Mouse (Mus musculus): ENCODE results near the gene Mpnd.

Mpnd gene

DNA sequence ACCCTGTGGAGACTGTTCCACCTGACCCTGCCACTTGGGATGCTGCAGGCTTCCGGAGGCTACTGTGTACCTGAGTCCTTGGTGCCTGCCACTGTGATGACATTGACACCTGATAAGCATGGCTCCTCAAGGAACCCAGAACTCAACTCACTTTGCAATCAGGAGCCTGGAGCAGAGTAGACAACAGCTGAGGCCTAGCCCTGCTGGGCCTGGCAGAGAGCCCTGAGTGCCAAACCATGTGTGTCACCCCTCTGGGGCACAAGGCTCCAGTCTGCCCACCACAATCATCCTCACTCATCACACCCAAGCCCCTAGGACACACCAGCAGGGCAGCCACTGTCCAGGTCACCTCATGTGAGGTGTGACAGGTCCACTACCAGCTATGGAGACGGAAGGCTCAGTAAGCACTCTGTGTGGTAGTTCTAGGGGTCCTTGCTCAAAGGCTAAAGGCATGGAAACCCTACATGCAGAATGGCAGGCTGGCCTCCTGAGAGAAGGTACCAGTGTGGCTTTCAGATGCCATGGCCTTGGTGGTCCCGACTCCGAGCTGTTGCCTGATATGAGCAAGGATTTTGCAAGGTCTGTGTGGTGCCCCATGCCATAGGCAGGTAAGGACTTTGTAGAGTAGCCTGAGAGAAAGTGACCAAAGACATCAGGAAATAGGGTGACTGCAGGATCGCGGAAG lies 15.0 kb downstream of the Mpnd start:
- no peak for DNase-seq (ENCODE audit: low spot score in 2 of 2)

DNA sequence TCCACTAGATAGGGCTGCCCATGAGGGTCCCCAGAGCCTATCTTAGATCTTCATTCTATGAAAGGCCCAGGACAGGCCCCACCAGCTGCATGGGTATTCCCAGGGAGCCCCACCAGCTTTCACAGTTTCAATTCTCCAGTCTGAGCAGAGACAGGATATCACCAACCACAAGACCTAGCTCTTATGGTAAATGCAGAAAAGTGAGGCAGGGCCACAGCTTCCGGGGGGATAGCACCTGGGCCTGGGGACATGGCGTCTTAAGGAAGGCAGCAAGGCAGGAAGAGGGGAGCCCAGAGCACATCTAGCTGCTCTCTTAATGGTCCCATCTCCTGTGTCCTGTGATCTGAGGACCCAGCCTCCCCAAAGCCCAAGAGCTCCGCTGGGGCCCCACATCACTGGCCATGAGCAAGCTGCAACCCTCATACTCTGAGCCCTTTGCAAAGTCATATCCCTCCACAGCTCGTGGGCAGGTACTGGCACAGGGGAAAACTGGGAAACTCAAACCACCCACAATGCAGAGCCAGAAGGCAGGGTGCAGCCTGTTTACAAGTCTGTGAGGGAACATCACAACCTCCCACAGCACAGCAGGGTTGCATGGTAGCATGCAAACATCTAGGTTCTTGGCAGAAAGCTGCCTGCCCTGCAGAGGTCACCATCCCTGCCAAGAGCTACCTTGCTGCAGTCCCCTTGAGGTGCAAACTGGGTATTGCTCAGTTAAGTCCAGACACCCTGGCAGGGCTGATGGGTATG lies 15.8 kb downstream of the Mpnd start:
- peak; percentile 38 to 40 for DNase-seq (ENCODE audit: low spot score in 2 of 2)

DNA sequence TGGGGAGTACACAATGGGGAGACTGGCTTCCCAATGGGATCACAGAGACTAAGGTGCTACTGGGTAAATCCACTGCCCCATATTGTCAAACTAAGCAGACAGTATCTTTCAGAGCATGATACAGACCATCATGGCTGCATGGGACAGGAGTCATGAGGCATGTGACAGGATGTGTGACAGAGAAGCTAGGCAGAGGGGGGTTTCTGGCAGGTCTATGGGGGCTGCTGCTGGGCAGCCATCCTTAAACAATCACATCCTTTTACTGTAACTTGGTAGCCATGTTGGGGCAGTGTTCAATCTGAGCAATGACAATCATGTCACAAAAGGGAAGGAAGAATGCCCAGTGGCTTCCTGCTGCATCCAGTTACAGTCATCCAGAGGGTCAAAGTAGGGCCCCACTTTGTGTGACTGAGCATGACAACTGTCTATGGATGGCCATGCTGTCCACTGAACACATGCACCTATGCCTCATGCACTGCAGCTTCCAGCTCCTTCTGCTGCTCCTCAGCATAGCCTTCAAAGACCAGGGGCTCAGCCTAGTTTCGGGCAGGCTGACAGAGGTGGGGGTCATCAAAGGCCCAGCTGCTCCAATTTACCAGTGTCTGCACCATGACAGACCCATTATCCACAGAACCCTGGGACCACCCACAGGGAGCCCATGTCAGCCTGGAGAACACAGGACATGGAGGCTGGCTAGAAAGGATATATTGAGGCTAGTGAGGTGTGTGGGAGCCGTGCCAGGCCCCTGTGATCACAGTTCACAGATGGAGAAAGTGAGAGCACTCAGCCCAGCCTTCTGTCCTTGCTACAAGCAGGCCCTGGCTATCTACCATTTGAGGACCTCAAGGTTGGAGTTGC lies 16.8 kb downstream of the Mpnd start:
- DNase-seq (ENCODE audit: low spot score in 2 of 2) = peak; percentile 49 to 54

DNA sequence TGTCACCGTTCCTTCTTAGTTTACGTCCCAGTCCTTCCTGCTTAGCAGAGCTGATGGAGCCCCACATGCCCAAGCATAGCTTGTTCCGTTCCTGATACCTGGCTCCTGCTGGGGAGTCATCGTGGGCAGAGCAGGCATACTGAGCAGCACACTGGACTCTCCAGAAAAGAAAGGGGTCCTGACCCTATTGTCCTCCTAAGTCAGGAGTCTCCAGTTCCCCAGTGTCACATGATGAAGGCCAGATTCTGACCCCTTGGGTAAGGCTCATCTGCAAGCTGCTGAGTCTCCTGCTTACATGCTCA lies 17.4 kb downstream of the Mpnd start:
- DNase-seq (ENCODE audit: low spot score in 2 of 2) = no peak

DNA sequence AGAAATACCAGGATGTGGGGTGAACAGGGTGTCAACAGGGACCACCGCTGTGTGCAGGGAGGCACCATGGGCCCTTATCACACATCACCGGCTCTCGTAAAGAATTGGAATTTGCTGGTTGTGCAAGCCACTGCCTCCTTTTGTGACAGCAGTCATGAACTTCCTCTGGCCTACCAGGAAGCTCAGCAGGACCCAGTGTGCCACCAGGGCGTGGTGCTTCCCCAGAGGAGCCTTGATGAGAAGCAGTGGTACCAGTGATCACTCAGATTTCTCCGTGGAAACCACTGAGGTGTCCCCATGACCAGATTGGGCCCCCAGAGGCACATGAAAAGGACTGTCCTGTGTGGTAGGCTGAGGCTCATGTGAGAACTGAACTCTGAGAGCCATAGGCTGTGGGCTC lies 17.9 kb downstream of the Mpnd start:
- peak; percentile 41 to 48 for DNase-seq (ENCODE audit: low spot score in 2 of 2)

DNA sequence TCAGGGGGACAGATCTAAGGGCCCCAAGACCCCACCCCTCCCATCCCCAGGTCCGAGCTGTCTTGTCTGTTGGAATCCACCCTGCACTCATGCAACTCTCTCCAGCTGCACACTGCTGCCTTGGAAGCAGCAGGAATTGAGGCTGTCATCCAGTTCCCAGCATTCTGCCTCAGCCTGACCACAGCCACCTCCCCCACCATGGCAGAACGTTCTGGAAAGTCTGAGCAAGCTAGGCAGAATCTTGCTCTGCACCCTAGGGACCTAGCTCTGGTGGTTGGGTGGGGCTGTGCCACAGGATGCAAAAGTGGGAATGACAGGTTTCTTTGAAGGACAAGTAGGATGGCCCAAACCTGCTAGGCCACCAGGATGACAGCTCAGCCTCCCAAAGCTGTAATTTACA lies 19.0 kb downstream of the Mpnd start:
- no peak for DNase-seq (ENCODE audit: low spot score in 2 of 2)

DNA sequence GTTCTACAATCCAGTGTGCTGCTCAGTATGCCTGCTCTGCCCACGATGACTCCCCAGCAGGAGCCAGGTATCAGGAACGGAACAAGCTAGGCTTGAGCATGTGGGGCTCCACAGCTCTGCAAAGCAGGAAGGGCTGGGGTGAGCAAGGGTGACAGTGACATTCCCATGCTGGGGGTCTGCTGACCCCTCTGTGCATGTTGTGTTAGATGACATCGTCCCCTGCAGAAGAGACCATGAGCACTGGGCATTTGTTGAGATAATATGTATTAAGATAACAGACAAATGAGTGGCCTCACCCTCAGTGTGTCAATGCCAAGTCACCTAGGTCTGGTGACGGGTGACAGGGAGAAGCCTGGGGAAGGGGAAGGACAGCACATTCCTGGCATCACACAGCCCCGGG lies 19.4 kb downstream of the Mpnd start:
- DNase-seq (ENCODE audit: low spot score in 2 of 2) = no peak

DNA sequence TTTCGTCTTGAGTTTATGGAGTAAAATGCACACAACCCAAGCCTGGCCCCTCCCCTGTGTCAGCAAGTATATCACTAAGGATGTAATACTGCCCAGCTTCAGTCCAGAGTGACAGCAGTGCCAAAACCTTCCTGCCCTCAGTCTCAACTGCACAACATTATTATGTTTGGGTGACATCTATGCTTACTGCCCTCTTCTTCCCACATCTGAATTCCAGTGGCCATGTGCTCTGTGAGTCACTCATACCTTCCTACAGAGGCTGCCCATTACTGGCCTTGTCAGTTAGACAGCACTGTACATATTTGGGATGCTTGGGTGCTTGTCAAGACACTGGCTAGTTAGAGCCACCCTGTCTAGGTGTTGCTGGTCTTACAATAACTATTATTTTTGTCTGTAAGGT lies 20.8 kb downstream of the Mpnd start:
- no peak for DNase-seq (ENCODE audit: low spot score in 2 of 2)

DNA sequence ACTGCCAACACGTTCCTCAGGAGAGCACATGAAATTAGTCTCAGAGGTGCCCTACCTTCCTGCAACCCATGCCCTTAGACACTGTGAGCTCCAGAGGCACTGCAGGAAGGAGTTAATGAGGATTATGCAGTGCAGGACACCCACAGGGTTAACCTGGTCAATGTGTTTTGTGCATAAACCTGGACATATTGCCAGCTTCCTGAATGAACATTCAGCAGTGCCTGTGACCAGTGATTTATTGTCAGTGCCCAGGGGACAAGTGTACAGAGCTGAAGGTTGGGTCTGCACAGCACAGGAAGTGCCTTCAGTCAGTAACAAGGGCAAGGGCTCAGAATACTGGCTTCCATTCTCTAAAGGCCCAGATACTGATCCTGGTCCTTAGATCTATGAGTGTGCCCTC lies 21.4 kb downstream of the Mpnd start:
- DNase-seq (ENCODE audit: low spot score in 2 of 2) = no peak

DNA sequence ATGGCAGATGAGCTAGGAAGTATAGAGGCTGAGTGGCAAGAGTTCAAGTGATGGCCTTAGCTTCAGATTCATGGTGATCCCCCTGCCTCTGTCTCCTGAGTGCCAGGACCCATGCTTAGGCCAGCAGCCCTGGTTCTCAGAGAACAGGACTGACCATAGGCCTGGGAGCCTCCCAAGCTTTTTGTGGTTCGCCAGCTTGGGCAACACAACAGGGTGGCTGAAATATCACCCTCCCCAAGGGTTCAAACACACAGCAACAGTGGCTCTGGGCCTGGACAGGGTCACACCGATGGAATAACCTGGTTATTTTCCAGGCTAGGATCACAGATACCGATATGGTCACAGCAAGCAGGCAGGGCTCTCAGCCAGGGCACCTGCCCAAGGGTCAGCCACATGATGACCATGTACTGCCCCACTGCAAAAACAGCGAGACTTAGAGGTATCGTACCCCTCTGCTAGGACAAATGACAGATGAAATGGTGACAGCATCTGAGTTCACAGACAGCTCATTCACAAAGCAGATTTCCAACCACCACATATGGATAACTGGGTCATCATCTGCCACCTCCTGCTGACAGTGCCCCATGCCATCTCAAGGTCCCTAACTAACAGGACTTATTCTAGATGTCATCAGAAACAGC lies 22.4 kb downstream of the Mpnd start:
- DNase-seq (ENCODE audit: low spot score in 2 of 2) = no peak

DNA sequence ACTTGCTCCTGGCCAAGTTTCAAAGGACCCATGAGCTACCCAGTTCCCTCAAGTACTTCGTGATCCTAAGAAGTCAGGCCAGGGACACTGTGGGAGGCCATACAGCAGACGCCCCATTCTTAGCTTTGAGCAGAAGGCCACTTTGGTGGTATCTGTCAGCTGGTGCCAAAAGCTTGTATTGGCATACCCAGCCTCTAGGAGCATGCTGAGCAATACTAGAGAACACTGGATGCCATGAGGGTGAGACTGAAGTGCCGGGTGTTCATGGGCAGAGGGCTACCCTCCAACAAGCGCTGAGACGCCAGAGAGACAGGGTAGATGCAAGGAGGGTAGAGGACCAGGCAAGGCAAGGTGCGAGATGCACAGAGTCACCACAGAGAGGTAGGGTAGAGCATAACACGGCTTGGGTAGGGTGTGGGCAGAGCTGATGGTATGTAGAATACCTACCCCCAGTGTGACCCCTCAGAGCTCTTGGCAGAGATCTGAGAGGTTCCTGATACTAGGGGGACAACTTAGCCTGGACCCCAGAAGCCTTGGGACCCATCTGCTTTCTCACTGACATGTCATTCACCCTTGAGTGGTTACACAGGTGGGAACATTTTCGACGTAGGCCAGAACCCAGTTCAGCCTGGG lies 24.8 kb downstream of the Mpnd start:
- DNase-seq (ENCODE audit: low spot score in 2 of 2) = no peak

DNA sequence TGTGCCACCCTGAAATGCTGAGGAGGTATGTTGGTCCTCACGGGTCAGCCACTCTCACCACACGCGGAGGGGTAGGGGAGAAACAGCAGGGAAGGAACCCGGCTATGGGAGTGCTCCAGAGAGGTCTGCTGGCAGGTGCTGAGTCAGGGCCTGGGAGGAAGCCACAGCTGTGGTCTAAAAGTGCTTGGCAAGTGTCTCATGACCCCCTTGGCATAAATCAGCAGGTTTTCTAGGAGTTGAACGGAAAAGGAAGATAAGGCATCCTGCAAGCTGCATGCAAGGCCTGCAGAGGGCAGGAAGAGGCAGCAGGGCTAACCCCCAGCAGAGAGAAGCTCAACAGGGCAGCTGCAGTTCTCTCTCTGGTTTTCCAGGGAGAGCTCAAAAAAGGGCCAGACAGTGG lies 25.4 kb downstream of the Mpnd start:
- peak; percentile 34 to 36 for DNase-seq (ENCODE audit: low spot score in 2 of 2)

DNA sequence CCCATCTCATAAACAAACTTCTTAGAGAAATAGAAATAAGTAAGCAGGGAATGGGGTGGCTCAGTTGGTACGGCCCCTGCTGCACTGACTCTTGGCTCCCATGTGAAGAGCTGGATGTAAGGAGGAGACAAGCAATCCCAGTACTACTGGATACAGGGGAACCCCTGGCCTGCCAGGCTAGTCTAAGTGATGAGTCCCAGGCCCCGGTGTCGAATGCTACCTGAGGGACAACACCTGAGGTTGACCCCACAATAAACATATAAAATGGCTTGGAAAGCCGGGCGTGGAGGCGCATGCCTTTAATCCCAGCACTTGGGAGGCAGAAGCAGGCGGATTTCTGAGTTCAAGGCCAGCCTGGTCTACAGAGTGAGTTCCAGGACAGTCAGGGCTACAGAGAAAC lies 25.9 kb downstream of the Mpnd start:
- DNase-seq (ENCODE audit: low spot score in 2 of 2) = no peak

DNA sequence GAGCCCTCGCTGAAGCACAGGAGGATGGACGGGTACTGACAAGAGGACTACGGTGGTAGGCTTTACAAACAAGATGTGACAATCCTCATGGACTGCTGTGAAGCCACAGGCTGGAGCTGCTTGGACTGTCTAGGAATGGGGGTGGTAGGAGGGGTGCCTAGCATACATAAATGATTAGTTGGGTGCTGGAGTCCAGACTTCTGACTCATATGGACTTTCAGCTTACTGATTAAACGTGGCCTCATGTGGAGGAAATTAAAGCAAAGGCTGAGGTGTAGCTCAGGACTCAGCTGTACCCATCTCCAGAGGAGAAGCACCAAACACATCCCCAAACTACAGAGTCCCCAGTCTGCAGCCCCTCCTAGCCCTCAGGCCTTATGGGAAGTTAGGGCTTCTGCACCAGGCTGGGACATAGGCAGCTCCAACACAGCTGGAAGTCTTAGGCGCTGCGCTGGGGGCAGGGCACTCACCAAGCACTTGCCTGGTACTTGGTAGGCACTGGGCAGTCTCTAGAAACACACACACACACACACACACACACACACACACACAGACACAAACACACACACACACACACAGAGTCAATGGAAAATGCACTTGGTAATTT lies 26.7 kb downstream of the Mpnd start:
- no peak for DNase-seq (ENCODE audit: low spot score in 2 of 2)

DNA sequence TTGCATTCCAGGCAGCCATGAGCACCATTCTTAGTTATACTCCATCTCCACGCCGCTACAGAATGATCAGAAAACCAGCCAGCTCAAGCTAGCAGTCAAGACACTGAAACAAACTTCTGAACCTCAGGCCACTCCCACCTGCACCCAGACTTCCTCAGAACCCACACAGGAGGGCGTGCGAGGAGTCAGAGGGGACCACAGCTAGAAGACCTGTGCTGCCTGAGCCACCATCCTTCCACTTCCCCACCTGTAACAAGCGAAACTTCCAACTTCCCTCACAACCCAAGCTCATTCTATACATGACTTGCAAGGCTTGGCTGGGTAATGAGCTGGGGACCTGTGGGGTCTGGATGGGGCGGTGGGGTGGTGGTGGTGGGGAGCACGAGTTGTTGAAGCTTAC lies 27.3 kb downstream of the Mpnd start:
- DNase-seq (ENCODE audit: low spot score in 2 of 2) = peak; percentile 74 to 75

DNA sequence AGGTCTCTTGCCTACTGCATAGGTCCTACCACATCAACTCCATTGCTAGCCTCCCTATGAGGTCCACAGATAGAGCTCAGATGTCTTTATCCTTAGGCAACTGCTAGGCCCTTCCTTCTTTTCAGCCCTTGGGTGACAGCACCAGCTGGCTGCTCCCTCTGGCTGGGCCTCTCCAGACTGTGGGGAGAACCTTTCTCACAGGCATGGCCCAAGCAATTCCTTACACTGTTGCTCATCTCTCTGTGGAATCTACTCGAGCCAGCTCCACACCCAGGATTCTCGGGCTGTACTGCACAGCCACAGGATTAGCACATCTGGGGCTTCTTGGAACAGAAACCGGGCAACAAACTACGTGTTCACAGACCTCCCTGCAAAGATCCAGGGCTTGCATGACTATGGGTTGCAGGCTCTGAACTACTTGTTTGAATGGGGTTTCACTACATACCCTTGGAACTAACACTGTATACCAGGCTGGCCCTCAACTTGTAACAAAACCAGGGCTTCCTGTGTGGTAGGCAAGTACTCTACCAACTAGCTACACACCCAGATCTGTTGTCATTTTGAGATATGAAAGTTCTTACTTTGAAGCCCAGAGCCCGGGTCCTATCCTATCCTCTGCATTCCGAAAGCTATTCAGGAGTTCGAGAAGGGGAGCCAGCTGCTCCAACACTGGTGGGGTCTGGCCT lies 28.7 kb downstream of the Mpnd start:
- DNase-seq (ENCODE audit: low spot score in 2 of 2) = no peak

DNA sequence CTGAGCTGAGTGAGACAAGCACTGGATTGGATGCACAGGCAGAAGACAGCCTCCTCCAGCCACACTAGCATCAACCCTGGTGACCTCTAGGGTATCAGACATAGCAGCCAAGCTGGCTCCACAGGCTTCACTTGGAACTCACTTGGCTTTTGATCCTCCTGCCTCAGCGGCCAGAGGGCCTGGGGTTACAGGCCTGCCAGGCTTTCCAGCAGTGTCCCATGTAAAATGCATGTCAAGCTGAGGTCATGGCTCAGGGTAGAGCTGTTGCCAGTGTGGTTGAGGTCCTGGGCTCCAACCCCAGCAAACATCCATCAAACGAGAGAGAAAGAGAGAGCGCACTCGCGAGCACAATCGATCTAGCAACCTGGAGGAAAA lies 29.2 kb downstream of the Mpnd start:
- no peak for DNase-seq (ENCODE audit: low spot score in 2 of 2)

DNA sequence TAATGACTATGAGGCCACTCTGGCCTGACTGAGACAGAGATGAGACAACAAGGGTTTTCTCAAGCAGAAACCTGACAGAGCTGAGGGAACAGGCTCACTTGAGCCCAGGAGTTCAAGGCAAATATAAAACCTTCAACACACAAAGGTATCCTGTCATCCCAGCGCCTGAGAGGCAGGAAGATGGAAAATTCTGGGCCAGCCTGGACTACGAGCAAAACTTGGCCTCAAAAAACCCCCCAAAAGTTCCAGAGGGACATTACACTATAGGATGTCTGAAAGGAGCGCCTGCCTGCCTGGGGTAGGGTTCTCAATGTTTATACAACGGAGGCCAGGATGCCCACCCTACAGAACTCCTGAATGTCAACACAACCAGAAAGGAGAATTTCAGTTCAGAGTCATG lies 29.7 kb downstream of the Mpnd start:
- DNase-seq (ENCODE audit: low spot score in 2 of 2) = no peak

DNA sequence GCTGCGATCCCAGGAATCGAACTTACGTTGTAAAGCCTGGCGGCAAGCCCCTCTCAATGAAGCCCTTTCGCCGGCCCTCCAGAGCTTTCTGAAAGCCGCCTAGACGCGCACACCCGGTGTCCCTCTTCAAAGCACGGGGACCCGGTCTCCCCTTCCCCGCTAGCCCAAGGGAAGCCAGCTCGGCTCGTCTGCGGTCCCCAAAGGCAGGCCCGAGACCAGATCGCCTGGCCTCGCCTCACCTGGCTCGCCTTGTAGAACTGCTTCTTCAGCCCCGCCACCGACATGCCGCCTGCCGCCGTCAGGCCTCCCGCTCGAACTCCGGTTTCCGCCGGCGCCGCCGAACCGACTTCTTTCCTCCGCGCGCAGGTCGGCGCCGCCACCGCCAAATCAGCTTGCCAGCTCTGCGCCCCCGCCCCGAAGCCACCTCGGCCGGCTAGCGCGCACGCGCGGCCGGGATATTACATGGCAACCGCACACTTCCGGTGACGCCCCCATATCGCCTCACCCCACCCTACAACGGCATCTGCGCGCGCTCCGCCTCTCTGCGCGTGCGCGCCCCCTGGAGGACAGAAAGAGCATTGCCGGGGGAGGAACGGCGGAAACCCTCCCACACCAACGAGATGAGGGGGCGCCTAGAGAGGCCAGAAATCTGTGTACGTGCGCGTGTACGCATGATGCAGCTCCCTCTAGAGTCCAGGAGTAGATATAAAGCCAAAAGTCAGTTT lies 30.8 kb downstream of the Mpnd start, which contains the start of gene Sh3gl1:
Gene Sh3gl1 (minus strand): TSS at position 460 of the 725 bp plus-strand sequence.
- DNase-seq (ENCODE audit: low spot score in 2 of 2) = peak; percentile 98 to 99

DNA sequence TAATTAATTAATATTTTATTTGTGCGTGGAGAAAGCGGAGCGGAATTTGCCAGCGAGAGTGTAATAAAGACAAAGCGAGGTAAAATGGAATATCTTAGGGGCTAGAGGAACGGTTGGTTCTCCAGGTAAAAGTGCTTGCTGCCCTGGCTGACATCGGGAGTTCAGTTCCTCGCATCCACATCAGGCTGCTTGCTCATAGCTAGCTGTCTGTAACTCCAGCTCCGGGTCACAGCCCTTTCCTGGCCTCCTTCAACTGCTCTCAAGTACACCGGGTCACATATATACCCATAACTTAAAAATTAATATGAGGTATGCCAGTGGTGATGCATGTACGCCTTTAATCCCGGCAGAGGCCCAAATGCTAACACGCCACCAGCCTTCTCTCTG lies 31.4 kb downstream of the Mpnd start:
- DNase-seq (ENCODE audit: low spot score in 2 of 2) = no peak

Measured in spleen, postnatal 36 days (tissue).